Mouse (Mus musculus) embryonic facial prominence, embryonic 15.5 days (tissue): Measurements from ENCODE around the gene Cir1. TPM values are rescaled to one million over a fixed set of nuclear protein-coding genes. Genes with fewer than 3 reads are reported as not detected.

ENCODE experiments used
- ATAC-seq: fragments of 200-750 bp; cut with Nextera tagmentation; 2 replicates; pipeline ENCODE4 v1.8.0; 2017; ENCODE audit warnings: low read depth, moderate TSS enrichment; ENCODE audit not compliant: insufficient number of reproducible peaks, low FRiP score, low TSS enrichment
- H3K27ac ChIP-seq: fragments of 300-500 bp; sonication (generic); replicated peaks from 2 replicates; pipeline ENCODE4 v1.5.1; 2015; ENCODE audit warnings: mild to moderate bottlenecking, inconsistent platforms
- H3K27me3 ChIP-seq: fragments of 300-500 bp; sonication (generic); 2 replicates; pipeline ENCODE4 v1.6.1; 2015; ENCODE audit warnings: inconsistent platforms
- H3K36me3 ChIP-seq: fragments of 300-500 bp; sonication (generic); 2 replicates; pipeline ENCODE4 v1.6.1; 2015; ENCODE audit warnings: mild to moderate bottlenecking, inconsistent platforms
- H3K4me1 ChIP-seq: fragments of 300-500 bp; sonication (generic); 2 replicates; pipeline ENCODE4 v1.6.1; 2015; ENCODE audit warnings: inconsistent platforms
- H3K4me2 ChIP-seq: fragments of 300-500 bp; sonication (generic); replicated peaks from 2 replicates; pipeline ENCODE4 v1.6.1; 2015; ENCODE audit warnings: mild to moderate bottlenecking, inconsistent platforms
- H3K4me3 ChIP-seq: fragments of 300-500 bp; sonication (generic); replicated peaks from 2 replicates; pipeline ENCODE4 v1.5.1; 2015; ENCODE audit warnings: mild to moderate bottlenecking, inconsistent platforms
- H3K9ac ChIP-seq: fragments of 300-500 bp; sonication (generic); 2 replicates; pipeline ENCODE4 v1.6.1; 2015; ENCODE audit warnings: inconsistent platforms
- H3K9me3 ChIP-seq: fragments of 300-500 bp; sonication (generic); replicated peaks from 2 replicates; pipeline ENCODE4 v1.6.1; 2016; ENCODE audit warnings: inconsistent platforms
- WGBS: fragments of 180-500 bp; shearing (Covaris S2); methylation state at CpG from one replicate; pipeline ENCODE4 v1.1.7; 2015; 5-methylcytosine and 5-hydroxymethylcytosine counted together
- polyA plus RNA-seq: library from polyadenylated mRNA; unstranded; fragments of >200 nt; fragmentation: Nextera tagmentation; extraction: Ambion mirVana; gene quantifications from 2 replicates; pipeline ENCODE4 v1.2.1, GENCODE M21; 2015

The Cir1 gene
- polyA plus RNA-seq, 1 experiment from 2014 or later, result 26.6 TPM

- peaks cover 24% of the 10 kb centered on the region for H3K4me1 ChIP-seq
- H3K9ac ChIP-seq, result no peak overlapping the region
- ATAC-seq, result no peak
- H3K36me3 ChIP-seq, result no peaks in the 10 kb centered on the region
- no peak overlapping the region for H3K27ac ChIP-seq
- peak overlapping the region; percentile 78 for H3K4me2 ChIP-seq
- H3K9me3 ChIP-seq, result no peaks in the 10 kb centered on the region
- H3K27me3 ChIP-seq, result peaks cover 46% of the 10 kb centered on the region
- WGBS, result 9% methylated on average over 11 of the region's 11 CpGs
- H3K4me3 ChIP-seq, result peak overlapping the region; percentile 51
These were observed 47.8 kb downstream of the Cir1 start for GRCm38 (mm10) chr2:73264611-73265195.

DNA sequence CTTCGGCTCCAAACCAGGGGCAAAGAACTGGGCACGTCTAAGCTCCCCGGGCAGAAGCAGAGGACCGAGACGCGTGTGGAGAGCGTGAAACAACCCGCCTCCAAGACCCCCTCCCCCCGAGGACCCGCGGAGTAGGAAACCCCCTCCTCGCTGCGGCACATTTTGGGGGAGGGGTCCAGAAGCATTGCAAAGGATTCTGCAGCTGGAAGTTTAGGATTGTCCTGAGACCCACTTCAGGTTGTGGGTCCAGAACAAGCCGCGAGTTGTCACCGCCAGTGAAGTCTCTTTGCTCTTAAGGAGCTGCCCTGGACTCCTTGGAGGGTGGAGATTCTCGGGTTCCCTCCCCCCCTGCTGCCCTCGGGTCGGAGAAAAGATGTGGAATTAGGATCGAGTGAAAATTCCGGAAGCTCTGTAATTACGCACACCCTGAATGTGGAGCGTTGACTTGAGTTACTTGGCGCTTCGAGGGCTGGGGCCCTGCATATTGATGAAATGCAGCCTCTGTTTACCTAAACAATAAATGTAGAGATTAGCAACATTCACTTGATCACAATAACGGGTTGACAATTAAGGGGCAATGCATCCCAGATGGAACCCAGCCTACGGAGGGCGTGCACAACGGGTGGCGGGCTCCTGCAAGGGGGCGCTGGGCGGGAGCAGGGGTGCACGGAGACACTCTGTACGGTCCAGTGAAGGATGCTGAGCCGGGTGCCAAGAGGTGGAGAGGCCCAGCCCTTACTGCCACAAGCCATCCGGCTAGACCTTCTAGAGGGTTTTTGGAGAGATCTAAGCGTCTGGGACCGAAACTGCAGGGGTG is 48.5 kb downstream of the Cir1 start:
- 1% methylated on average over 38 of the region's 38 CpGs for WGBS
- Histone ChIP-seq H3K9ac (0 out of 2 replicates have a peak overlapping the region, but pooled peaks have one; percentile 10), H3K4me1 (peaks cover 22% of the 10 kb centered on the region), H3K4me2 (peak overlapping the region; percentile 78), H3K27me3 (peaks cover 44% of the 10 kb centered on the region), H3K4me3 (peak overlapping the region; percentile 51), H3K27ac (peak overlapping the region; percentile 12), H3K9me3 (no peaks in the 10 kb centered on the region), H3K36me3 (no peaks in the 10 kb centered on the region)
- ATAC-seq, result peak; percentile 57; the same call in 1 of the 2 replicates

DNA sequence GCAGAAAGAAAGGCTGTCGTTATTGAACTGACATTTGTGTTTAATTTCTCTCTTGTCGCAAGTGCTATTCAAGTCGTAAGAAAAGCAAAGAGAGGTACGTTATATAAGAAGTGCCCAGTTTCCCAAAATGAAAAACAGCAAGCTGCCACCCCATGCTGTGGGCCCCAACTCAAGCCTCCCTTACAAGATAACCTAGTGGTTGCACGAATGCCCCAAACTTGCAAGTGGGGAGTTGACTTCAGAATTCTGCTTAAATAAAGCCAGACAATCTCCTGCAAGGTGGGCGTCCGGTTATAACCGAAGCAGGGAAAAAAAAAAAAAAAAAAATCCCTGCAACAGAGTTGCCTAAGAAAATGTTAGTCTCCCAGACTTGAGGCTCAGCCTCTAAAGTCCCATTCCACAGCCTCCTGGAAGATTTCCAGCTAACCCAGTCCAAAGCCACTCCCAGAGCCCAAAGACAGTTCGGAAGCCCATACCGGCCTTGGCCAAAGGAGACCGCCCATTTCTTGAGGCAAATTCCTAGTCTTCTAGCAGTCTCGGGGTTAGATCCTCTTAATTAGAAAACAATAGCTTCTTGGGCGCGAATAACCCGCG is 49.2 kb downstream of the Cir1 start:
- H3K4me1 ChIP-seq, result peaks cover 22% of the 10 kb centered on the region
- peaks cover 39% of the 10 kb centered on the region for H3K27me3 ChIP-seq
- H3K9me3 ChIP-seq, result no peaks in the 10 kb centered on the region
- H3K4me3 ChIP-seq, result peak overlapping the region; percentile 51
- peak overlapping the region; percentile 78 for H3K4me2 ChIP-seq
- H3K27ac ChIP-seq, result peak overlapping the region; percentile 12; the same call in 1 of the 2 replicates
- H3K36me3 ChIP-seq, result no peaks in the 10 kb centered on the region
- ATAC-seq, result no peak
- WGBS, result 6% methylated on average over 16 of the region's 16 CpGs
- 0 out of 2 replicates have a peak overlapping the region, but pooled peaks have one; percentile 10 for H3K9ac ChIP-seq

DNA sequence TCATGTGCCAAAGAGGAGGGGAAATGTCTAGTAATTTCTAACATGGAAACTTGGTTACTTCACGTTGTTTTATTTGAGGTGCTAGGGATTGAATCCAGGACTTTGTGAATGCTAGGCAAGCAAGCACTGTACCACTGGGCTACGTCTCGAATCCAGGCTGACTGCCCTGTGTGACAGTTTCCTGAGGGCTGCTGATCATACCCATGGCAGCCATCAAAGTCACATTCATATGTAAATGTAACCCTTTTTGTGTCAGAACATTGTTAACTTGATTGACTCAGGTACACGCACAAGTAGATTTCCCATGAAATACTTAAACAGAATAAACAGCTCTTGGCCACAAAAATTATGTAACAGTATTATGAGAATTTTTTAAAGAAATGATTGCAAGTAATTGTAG is 63.8 kb downstream of the Cir1 start:
- Histone ChIP-seq H3K27me3 (no peaks in the 10 kb centered on the region), H3K9ac (no peak overlapping the region), H3K27ac (no peak overlapping the region), H3K4me3 (no peak overlapping the region), H3K4me2 (no peak overlapping the region), H3K4me1 (no peaks in the 10 kb centered on the region), H3K36me3 (no peaks in the 10 kb centered on the region), H3K9me3 (no peaks in the 10 kb centered on the region; the same call in 1 of the 2 replicates)
- 75% methylated on average over 4 of the region's 4 CpGs for WGBS
- no peak for ATAC-seq

DNA sequence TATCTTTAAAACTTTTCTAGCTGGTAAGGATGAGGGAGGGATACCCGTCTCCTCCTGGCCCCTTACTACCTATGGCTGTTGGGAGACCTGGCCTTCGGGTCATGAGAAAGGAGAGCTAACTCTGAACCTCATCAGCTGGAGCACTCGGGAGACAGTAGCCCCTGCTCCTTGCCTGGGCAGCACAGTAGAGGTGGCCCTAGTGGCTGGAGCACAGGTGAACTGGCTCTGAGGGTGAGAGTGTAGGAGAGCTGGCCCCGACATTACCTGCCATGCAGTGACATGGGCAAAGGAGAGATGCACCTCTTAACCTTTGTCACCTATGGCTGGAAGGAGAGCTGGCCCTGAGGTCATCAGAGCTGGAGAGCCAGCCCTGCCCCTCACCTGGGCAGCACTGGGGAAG is 71.2 kb downstream of the Cir1 start:
- Histone ChIP-seq H3K36me3 (no peaks in the 10 kb centered on the region), H3K27ac (no peak overlapping the region), H3K4me3 (no peak overlapping the region), H3K27me3 (no peaks in the 10 kb centered on the region), H3K4me1 (no peaks in the 10 kb centered on the region), H3K9ac (no peak overlapping the region), H3K9me3 (no peaks in the 10 kb centered on the region), H3K4me2 (no peak overlapping the region)
- ATAC-seq, result no peak
- WGBS, result 84% methylated on average over 4 of the region's 4 CpGs

Other genes with a start within 250 kb of the Cir1 start
- gene Ola1, start 93.8 kb downstream of the Cir1 start, polyA plus RNA-seq, result 90.7 and 91.1 TPM in 2 replicates
- 2.7 and 2.9 TPM in 2 replicates for gene Sp9, start 40.8 kb downstream of the Cir1 start, polyA plus RNA-seq
- gene Scrn3, start 100 bp downstream of the Cir1 start, polyA plus RNA-seq, result 14.1 and 14.7 TPM in 2 replicates
- gene Gpr155, start 73.9 kb upstream of the Cir1 start, polyA plus RNA-seq, result 7.2 and 8.8 TPM in 2 replicates
- gene Wipf1, start 217.0 kb upstream of the Cir1 start, polyA plus RNA-seq, result 17.5 and 20.0 TPM in 2 replicates